Mouse (Mus musculus) kidney, adult 2 months (tissue): ENCODE data around the gene Adipor2.

Source experiments
- CTCF ChIP-seq: fragments of 200-500 bp; conservative IDR thresholded peaks from 2 replicates; pipeline ENCODE4 v1.5.1; 2011; ENCODE audit warnings: low read depth, mild to moderate bottlenecking, control low read depth, low read length, moderate library complexity, mixed read lengths; ENCODE audit not compliant: insufficient read depth, insufficient read length
- POLR2A ChIP-seq: fragments of 200-500 bp; IDR thresholded peaks from one replicate; pipeline ENCODE4 v1.6.1; 2011; ENCODE audit warnings: low read depth, low read length, control low read depth

DNA sequence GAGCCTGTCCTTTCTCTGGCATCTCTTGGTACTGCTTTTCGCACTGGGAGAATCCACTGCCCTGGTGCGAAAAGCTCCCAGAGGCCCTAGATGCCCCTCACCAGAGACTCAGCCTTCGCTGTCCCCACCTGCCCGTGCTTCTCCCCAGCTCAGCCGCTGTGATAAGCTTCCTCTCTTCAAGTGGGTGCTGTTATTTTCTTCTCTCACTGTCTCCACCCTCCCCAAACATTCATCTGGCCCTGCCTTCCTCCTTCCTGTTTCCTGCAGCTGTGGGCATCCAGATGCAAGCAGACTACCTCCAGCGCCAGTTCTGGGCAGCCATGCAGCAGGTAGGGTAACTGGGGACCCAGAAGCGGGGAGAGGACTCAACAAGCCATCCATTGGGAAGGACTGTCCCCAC, 81.4 kb downstream of the Adipor2 start:
- TF ChIP-seq CTCF (no peak), POLR2A (no peak)
